Mouse (Mus musculus): ENCODE data around the gene Exog. TPM values are rescaled to one million over a fixed set of nuclear protein-coding genes. Genes with fewer than 3 reads are reported as not detected.

Gene Exog
- polyA plus RNA-seq, 1 experiment, result 2.4 TPM

- TF ChIP-seq GATA1 (IDR thresholded peaks at IDR 0.05; ENCODE audit: low read length), result no peak
Measured at GRCm38 (mm10) chr9:119435855-119436254, 8.9 kb upstream of the Exog start.

DNA sequence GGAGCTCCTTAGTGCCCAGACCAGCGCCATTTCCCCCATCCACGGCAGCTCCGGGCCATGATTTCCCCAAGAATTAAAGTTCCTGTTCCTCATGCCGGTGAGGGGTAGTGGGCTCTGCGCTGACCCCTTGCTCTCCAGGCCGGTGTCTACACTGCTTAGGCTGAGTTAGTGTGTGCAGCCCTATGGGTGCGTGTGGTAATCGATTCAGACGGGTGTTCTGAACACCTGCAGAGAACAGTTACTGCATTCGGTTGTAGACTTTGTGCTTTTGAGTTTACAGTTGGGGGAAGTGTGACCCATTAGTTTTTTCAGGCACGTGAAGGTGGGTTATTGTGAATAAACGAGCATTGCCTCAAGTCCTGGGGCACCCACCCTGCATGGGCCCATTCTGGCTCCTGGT lies 6.7 kb upstream of the Exog start:
- no peak for TF ChIP-seq GATA1 (IDR thresholded peaks at IDR 0.05; ENCODE audit: low read length)

DNA sequence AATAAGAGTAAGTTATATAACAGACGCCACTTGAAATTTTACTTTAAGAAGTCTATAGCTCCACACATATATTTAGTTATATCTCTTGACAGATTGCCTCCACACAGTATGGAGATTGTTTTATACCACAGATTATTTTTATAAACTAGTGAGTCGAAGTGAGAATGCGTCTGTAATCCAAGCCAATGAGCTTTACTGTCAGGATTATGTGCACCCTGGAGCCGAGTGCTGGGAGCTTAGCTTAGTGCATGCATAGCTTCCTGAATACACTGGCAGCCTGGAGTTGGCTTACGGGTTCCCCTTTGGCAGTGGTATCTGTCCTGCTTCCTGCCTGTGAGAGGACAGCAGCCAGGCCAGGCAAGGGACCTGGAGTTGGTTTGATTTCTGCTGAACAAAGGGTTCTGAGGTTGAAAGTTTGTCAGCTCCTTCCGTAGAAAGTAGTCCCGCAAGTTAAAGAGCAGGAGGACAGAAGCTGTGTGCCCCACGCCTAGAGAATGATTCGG lies 6.2 kb upstream of the Exog start:
- TF ChIP-seq GATA1 (IDR thresholded peaks at IDR 0.05; ENCODE audit: low read length), result no peak

DNA sequence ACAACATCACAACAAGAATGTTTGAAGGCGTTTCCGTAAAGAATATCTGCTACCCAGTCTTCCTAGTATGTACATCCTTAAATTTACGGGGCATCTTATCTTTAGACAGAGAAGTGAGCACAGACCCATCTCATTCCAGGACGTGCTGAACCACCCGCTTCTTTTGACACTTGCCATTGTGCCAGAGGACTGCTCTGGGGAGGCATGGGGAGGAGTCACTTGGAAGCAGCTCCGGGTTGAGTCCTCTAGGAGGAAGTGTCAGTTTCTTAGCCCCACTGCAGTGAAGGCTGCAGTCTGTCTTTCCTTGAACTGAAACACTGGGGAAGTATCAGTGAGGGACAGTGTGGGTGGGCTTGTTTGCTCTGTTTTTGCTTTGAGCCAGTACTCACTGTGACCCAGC lies 994 bp downstream of the Exog start:
- no peak for TF ChIP-seq GATA1 (IDR thresholded peaks at IDR 0.05; ENCODE audit: low read length)

DNA sequence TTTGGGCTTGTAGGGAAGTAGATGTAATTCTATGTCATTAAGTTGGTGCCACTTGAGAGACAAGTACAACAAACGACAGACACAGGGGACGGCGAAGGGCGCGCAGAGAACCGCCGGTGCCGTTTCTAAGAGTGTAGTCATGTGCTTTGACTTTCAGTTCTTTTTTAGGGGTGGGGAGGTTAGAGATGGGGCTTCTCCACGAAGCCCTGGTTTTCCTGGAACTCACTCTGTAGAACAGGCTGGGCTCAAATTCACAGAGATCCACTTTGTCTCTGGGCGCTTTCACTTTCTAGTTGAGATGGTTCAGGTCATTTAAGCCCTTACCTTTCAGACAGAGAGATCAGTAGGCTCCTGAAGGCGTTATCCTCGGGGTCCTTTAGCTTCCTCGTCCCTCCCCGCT lies 11.2 kb downstream of the Exog start:
- TF ChIP-seq GATA1 (IDR thresholded peaks at IDR 0.05; ENCODE audit: low read length), result no peak

DNA sequence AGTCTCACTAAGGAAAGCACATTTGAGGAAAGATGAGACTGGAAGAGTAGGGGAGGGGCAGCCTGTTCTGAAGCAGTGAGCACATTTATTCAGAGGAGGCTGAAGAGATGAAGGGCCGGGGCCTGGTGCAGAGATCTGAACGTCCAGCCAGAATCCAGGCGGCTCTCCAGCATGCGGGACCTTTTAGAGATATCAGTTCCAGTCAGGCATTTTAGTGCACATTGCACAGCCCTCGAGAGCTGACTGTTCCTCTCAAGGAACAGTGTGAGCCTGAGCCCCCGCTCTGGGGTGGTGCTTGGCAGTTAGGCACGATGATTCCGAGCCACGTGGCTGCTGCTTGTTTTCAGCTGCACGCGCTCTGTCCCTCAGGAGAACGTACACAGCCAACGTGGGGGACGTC lies 12.4 kb downstream of the Exog start:
- no peak for TF ChIP-seq GATA1 (IDR thresholded peaks at IDR 0.05; ENCODE audit: low read length)

DNA sequence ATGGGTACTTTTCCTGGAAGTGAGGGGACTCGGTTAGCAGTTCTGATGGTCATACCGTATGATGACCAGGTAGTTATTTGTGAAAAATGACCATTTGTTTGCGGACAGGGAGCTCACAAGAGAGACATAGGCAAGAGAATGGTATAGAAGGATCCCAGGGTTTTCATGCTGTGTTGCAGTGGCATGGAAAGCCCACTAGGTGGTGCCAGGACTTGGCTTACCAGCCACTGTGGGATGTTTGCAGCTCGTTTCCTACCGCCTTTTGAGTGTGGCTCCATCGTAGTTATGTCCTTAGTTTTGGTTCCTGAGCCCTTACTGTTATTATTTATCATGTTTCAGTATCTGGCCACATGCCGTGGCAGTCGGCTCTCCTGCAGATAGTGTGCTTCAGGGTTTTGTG lies 15.7 kb downstream of the Exog start:
- no peak for TF ChIP-seq GATA1 (IDR thresholded peaks at IDR 0.05; ENCODE audit: low read length)

GRCm38 (mm10) chr9:119465056-119465455 lies 20.3 kb downstream of the Exog start:
- TF ChIP-seq GATA1 (IDR thresholded peaks at IDR 0.05; ENCODE audit: low read length), result no peak

DNA sequence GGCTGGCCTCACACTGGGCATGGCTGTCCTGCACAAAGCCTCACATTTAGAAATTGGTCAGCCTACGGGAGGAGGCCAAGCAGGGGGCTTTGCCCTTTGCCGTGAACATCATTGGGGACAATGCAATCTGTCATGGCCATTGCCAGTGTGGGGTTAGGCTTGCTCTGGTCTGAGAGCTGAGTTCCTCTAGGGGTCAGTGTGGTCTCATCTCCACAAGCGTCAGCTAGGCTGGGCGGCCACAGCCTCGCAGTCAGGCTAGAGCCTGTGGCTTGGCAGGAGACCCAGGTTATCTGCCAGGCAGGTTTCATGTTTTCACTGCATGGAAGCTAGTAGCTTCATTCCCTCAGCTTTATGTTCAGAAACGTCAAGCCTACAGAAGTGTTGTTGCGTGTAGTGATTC lies 20.9 kb downstream of the Exog start:
- no peak for TF ChIP-seq GATA1 (IDR thresholded peaks at IDR 0.05; ENCODE audit: low read length)

GRCm38 (mm10) chr9:119469691-119470353 lies 25.1 kb downstream of the Exog start:
- no peak for TF ChIP-seq GATA1 (IDR thresholded peaks at IDR 0.05; ENCODE audit: low read length)

DNA sequence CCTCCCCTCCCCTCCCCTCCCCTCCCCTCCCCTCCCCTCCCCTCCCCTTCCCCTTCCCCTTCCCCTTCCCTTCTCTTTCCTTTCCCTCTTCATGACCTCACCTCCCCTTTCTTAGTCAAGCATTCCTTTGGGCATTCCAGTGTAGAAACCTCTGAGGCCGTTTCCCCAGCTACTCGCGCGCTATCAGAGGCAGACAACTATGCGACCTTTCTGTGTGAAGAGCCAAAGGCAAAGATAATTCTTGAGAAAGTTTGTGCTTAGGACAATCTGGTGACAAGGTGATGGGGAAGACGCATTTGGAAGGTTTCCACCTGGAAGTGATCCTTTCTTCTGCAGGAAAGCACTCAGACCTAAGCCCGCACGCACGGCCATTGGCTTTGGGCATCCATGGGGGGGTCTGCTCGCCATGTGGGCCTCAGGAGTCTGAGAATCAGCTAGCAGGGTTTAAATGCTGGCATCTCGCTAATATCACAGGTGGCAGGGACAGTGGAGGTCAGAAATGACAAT lies 27.7 kb downstream of the Exog start:
- no peak for TF ChIP-seq GATA1 (IDR thresholded peaks at IDR 0.05; ENCODE audit: low read length)

DNA sequence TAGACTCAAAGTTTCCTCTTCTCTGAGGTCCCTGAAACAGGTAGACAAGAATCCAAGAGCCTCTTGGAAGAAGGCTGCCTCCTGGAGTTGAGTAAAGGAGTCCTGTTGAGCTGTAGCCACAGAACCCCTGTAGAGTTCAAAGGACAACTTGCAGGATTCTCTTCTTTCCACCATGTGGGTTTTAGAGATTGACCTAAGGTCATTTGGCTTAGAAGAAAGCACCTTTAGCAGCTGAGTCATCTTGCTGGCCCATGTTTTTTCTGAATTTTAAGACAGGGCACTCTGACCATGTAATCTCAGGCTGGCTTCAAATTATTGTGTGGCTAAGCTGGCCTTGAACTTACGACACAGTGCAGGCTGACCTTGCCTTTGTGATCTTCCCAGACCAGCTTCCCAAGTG lies 28.3 kb downstream of the Exog start:
- no peak for TF ChIP-seq GATA1 (IDR thresholded peaks at IDR 0.05; ENCODE audit: low read length)

GRCm38 (mm10) chr9:119473608-119474164 lies 28.9 kb downstream of the Exog start:
- TF ChIP-seq GATA1 (IDR thresholded peaks at IDR 0.05; ENCODE audit: low read length), result no peak

- TF ChIP-seq GATA1 (IDR thresholded peaks at IDR 0.05; ENCODE audit: low read length), result no peak
Measured at GRCm38 (mm10) chr9:119474717-119475611, 30.2 kb downstream of the Exog start.

GRCm38 (mm10) chr9:119477754-119478153 lies 33.0 kb downstream of the Exog start:
- TF ChIP-seq GATA1 (IDR thresholded peaks at IDR 0.05; ENCODE audit: low read length), result no peak

DNA sequence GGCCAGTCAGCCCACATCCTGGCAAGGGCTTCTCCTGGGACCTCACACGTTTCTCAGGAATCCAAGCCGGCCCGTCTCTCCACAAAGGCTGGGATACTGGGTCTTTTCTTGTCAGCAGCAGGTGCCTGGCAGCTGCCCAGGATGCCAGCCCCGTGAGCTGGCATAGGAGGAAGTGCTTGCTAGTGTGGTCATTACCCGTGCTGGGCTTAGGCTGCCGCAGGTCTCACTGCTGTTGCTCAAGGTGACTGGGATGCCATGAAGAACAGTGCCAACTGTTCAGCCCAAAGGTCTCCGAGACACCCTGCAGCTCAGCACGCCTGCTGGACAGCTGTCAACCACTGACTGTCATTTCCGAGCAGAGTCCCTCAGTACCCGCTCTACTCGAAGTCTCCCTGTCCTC lies 33.6 kb downstream of the Exog start:
- no peak for TF ChIP-seq GATA1 (IDR thresholded peaks at IDR 0.05; ENCODE audit: low read length)

All from G1E-ER4 (cell line).